Mouse (Mus musculus) left cerebral cortex, adult 6 months (tissue): ENCODE measurements around the gene Slc4a8. TPM values are rescaled to one million over a fixed set of nuclear protein-coding genes. Genes with fewer than 3 reads are reported as not detected.

Experiments
- long read RNA-seq, 2 experiments: library from polyadenylated mRNA; unstranded; transcript quantifications; one replicate each; pipeline ENCODE4 v2.0.0; 2019 to 2020
- polyA plus RNA-seq: library from polyadenylated mRNA; unstranded; fragments of <200 nt; fragmentation: Nextera tagmentation; gene quantifications from 2 replicates; pipeline ENCODE4 v1.2.3, GENCODE M21; 2021

The Slc4a8 gene
- polyA plus RNA-seq: 25.2 and 29.0 TPM in 2 replicates
- long read RNA-seq, experiment 1, full-length matches to known transcripts: 17 of 46 reads
- long read RNA-seq, experiment 1, partial matches to known transcripts: 21 of 46 reads
- long read RNA-seq, experiment 1, other reads (novel, unspliced or antisense): 8 of 46 reads
- long read RNA-seq, experiment 2, transcript Slc4a8-206 (2 exons, 374 nt): major isoform, 5 of 39 reads
- long read RNA-seq, experiment 2, partial matches to known transcripts: 17 of 39 reads
- long read RNA-seq, experiment 2, other reads (novel, unspliced or antisense): 14 of 39 reads

DNA sequence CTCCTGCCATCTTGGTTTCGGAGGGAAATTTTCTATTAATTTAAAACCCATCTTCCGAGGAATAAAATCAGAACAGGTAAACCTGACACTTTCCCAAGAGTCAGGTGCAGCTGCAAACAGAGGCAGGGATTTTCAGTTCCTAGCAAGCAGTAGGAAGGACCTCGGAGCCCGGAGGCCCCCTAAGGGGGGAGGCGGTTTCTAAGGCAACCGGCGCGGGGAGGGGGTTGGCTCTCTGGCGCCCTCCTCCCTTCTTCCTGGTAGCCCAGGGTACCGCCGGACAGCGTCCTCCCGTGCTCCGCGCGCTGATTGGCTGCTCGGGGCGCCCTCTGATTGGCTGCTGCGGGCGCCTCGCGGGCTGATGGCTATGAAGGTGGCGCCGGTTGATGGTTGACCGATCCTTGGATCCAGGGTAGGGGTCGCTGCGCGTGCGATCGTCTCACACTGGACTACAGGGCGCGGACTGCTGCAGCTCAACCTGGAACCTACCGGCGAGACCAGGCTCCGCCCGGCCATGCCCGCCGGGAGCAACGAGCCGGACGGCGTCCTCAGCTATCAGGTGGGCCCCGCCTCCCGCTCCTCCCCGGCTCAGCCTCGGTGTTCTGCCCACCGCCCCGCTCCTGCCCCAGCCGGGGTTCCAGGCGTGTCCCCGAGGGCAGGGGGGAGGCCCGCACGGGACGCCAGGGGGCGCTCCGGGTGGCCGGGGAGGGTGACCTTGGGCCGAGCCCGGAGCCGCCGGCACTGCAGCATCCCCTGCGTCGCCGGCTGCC, at the start of gene Slc4a8:
Gene Slc4a8 (plus strand): TSS at position 329 of the 767 bp plus-strand sequence.

GRCm38 (mm10) chr15:100729281-100729985, 32.1 kb upstream of the Slc4a8 start, which contains the start of gene Galnt6:
TSS of gene Galnt6 (minus strand) at chr15:100729376.

GRCm38 (mm10) chr15:100869558-100869957, 108.0 kb downstream of the Slc4a8 start, which contains the start of gene Scn8a:
TSS of gene Scn8a (plus strand) at chr15:100869858.

Other genes with a start within 250 kb of the Slc4a8 start
- gene Tfcp2, start 209.7 kb upstream of the Slc4a8 start, polyA plus RNA-seq: 13.1 and 18.6 TPM in 2 replicates
- gene Pou6f1, start 161.8 kb upstream of the Slc4a8 start, polyA plus RNA-seq: 9.9 and 61.5 TPM in 2 replicates
- gene Dazap2, start 146.4 kb upstream of the Slc4a8 start, polyA plus RNA-seq: 191 and 208 TPM in 2 replicates
- gene Smagp, start 124.8 kb upstream of the Slc4a8 start, polyA plus RNA-seq: 2.8 and 4.8 TPM in 2 replicates
- 3.0 and 4.0 TPM in 2 replicates for gene Bin2, start 92.2 kb upstream of the Slc4a8 start, polyA plus RNA-seq
- 5.4 and 7.7 TPM in 2 replicates for gene Cela1, start 73.8 kb upstream of the Slc4a8 start, polyA plus RNA-seq
- 5.5 and 7.2 TPM in 2 replicates for gene Galnt6, start 32.4 kb upstream of the Slc4a8 start, polyA plus RNA-seq
- 16.0 and 35.0 TPM in 2 replicates for gene Scn8a, start 108.1 kb downstream of the Slc4a8 start, polyA plus RNA-seq